Mouse (Mus musculus) hindbrain, embryonic 11.5 days (tissue): Measurements from ENCODE around the gene Cep135. TPM values are rescaled to one million over a fixed set of nuclear protein-coding genes. Genes with fewer than 3 reads are reported as not detected.

Source experiments
- ATAC-seq: fragments of 200-750 bp; cut with Nextera tagmentation; 2 replicates; pipeline ENCODE4 v1.8.0; 2017; ENCODE audit warnings: mild to moderate bottlenecking, moderate TSS enrichment, moderate library complexity; ENCODE audit not compliant: low FRiP score
- DNase-seq: peaks from one replicate; pipeline ENCODE4 v3.0.0-alpha.2; 2015; ENCODE audit warnings: low spot score
- H3K27ac ChIP-seq: fragments of 300-500 bp; sonication (generic); 2 replicates; pipeline ENCODE4 v1.5.1; 2014; ENCODE audit warnings: mild to moderate bottlenecking, low read depth, low read length
- H3K27me3 ChIP-seq: fragments of 300-500 bp; sonication (generic); 2 replicates; pipeline ENCODE4 v1.6.1; 2014; ENCODE audit warnings: mild to moderate bottlenecking, low read length, moderate library complexity, mixed read lengths; ENCODE audit not compliant: control insufficient read depth, insufficient read depth
- H3K36me3 ChIP-seq: fragments of 300-500 bp; sonication (generic); 2 replicates; pipeline ENCODE4 v1.6.1; 2014; ENCODE audit warnings: mild to moderate bottlenecking, low read length, moderate library complexity, mixed read lengths; ENCODE audit not compliant: control insufficient read depth, insufficient read depth
- H3K4me1 ChIP-seq: fragments of 300-500 bp; sonication (generic); replicated peaks from 2 replicates; pipeline ENCODE4 v1.6.1; 2014; ENCODE audit warnings: low read length, mixed read lengths; ENCODE audit not compliant: control insufficient read depth, insufficient read depth
- H3K4me2 ChIP-seq: fragments of 300-500 bp; sonication (generic); replicated peaks from 2 replicates; pipeline ENCODE4 v1.6.1; 2014; ENCODE audit warnings: mild to moderate bottlenecking, low read depth, low read length
- H3K4me3 ChIP-seq: fragments of 300-500 bp; sonication (generic); 2 replicates; pipeline ENCODE4 v1.5.1; 2014; ENCODE audit warnings: low read depth, low read length
- H3K9ac ChIP-seq: fragments of 300-500 bp; sonication (generic); 2 replicates; pipeline ENCODE4 v1.6.1; 2014; ENCODE audit warnings: low read depth, low read length
- H3K9me3 ChIP-seq: fragments of 300-500 bp; sonication (generic); 2 replicates; pipeline ENCODE4 v1.6.1; 2016; ENCODE audit warnings: low read length; ENCODE audit not compliant: control insufficient read depth
- WGBS: fragments of 180-500 bp; shearing (Covaris S2); extraction: QIAGEN DNeasy Blood & Tissue Kit; methylation state at CpG from one replicate; pipeline ENCODE4 v1.1.7; 2014; 5-methylcytosine and 5-hydroxymethylcytosine counted together
- polyA plus RNA-seq: library from polyadenylated mRNA; unstranded; fragments of >200 nt; fragmentation: Nextera tagmentation; extraction: Ambion mirVana; gene quantifications from 2 replicates; pipeline ENCODE4 v1.2.1, GENCODE M21; 2014

Cep135 gene
- polyA plus RNA-seq, 1 experiment from 2014 or later: 10.5 TPM

DNA sequence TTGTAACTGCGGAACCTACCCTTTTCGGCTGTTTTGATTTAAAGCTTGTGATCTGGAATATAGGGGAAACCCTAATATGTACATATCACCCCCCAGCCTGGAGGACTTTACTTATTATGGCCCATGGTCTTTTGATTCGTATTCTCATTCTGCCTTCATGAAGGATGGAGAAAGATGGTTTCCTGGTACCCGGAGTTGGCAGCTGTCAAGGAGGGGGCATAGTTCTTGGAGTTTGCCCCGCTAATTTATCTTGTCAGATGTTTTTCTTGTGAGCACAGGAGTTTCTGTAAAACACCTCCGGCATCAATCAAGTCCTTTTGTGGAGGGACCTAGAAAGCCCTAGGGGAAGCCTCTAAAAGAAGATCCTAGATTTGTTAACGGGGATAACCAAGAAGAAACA is 813 bp downstream of the Cep135 start:
- peak overlapping the region; percentile 84 for H3K9ac ChIP-seq
- H3K9me3 ChIP-seq: no peaks in the 10 kb centered on the region
- H3K27me3 ChIP-seq: no peaks in the 10 kb centered on the region
- WGBS: 8% methylated on average over 7 of the region's 7 CpGs
- H3K4me2 ChIP-seq: peak overlapping the region; percentile 67
- peak overlapping the region; percentile 89 for H3K4me3 ChIP-seq
- H3K27ac ChIP-seq: no peak overlapping the region
- H3K36me3 ChIP-seq: no peaks in the 10 kb centered on the region
- DNase-seq (no peak), ATAC-seq (no peak)
- no peaks in the 10 kb centered on the region for H3K4me1 ChIP-seq

- Histone ChIP-seq H3K9ac (no peak overlapping the region), H3K36me3 (no peaks in the 10 kb centered on the region), H3K9me3 (no peaks in the 10 kb centered on the region), H3K4me1 (no peaks in the 10 kb centered on the region), H3K27ac (no peak overlapping the region), H3K27me3 (no peaks in the 10 kb centered on the region), H3K4me2 (0 out of 2 replicates have a peak overlapping the region, but pooled peaks have one; percentile 67), H3K4me3 (no peak overlapping the region)
- no peak for ATAC-seq
- WGBS: 89% methylated on average over 2 of the region's 2 CpGs
- DNase-seq: no peak
Observed at GRCm38 (mm10) chr5:76590009-76590408, 1.5 kb downstream of the Cep135 start.

DNA sequence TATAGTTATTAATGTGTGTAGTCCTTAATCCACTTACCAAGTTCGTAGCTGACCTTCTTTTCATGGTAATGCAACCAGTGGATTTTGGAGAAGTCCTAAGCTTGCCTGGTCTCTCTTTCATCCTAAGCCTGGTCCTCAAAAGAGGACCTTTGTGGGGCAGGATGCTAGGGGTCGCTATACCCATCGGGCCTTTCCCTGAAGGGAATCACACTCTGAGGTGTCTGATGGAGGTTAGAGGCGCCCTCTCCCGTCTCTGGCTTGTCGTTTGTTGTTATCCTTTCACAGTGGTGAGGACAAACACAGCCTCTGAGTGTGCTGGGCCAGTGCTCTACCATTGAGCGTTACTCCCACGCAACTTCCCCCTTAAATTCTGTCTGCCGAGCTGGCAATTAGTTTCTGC is 3.4 kb downstream of the Cep135 start:
- no peak overlapping the region for H3K9ac ChIP-seq
- no peaks in the 10 kb centered on the region for H3K9me3 ChIP-seq
- no peaks in the 10 kb centered on the region for H3K4me1 ChIP-seq
- no peaks in the 10 kb centered on the region for H3K27me3 ChIP-seq
- ATAC-seq (no peak), DNase-seq (no peak)
- no peak overlapping the region for H3K4me2 ChIP-seq
- WGBS: 62% methylated on average over 9 of the region's 9 CpGs
- no peak overlapping the region for H3K4me3 ChIP-seq
- no peak overlapping the region for H3K27ac ChIP-seq
- H3K36me3 ChIP-seq: no peaks in the 10 kb centered on the region

- no peak for ATAC-seq
Observed at GRCm38 (mm10) chr5:76609702-76610370, 21.3 kb downstream of the Cep135 start.

GRCm38 (mm10) chr5:76612867-76613499 is 24.5 kb downstream of the Cep135 start:
- H3K9ac ChIP-seq: no peak overlapping the region
- ATAC-seq (no peak), DNase-seq (no peak)
- WGBS: 95% methylated on average over 6 of the region's 6 CpGs
- H3K27me3 ChIP-seq: no peaks in the 10 kb centered on the region
- H3K9me3 ChIP-seq: no peaks in the 10 kb centered on the region
- H3K4me1 ChIP-seq: no peaks in the 10 kb centered on the region
- H3K27ac ChIP-seq: no peak overlapping the region
- H3K36me3 ChIP-seq: peaks cover 3% of the 10 kb centered on the region; the same call in 1 of the 2 replicates
- no peak overlapping the region for H3K4me2 ChIP-seq
- H3K4me3 ChIP-seq: no peak overlapping the region

More at GRCm38 (mm10) chr5:76609702-76610370, 21.3 kb downstream of the Cep135 start:
- Histone ChIP-seq H3K9ac (no peak overlapping the region), H3K4me3 (no peak overlapping the region), H3K27ac (no peak overlapping the region), H3K4me1 (no peaks in the 10 kb centered on the region), H3K4me2 (no peak overlapping the region), H3K9me3 (no peaks in the 10 kb centered on the region), H3K27me3 (no peaks in the 10 kb centered on the region), H3K36me3 (peaks cover 3% of the 10 kb centered on the region; the same call in 1 of the 2 replicates)
- no peak for DNase-seq
- WGBS: 95% methylated on average over 8 of the region's 8 CpGs

DNA sequence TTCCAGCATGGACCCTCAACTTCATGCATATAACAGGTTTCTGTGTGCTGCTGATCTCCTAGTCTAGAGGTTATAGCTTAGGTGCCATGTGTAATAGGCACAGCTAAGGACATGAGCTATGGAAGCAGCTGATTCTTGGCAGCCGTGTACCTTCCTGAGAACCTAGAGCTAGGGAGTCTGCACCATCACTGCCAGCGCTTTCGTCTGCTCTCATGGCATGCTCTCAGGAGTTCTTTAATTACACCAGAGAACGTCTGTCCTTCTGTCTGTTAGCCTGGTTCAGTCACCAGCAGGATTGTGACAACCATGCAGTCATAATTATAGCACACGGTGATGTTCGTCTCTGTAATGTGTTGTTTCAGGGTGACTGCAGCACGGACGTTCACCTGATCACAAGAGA is 26.8 kb downstream of the Cep135 start:
- Histone ChIP-seq H3K27me3 (no peaks in the 10 kb centered on the region), H3K9me3 (no peaks in the 10 kb centered on the region), H3K4me3 (no peak overlapping the region), H3K27ac (no peak overlapping the region), H3K36me3 (no peaks in the 10 kb centered on the region), H3K9ac (no peak overlapping the region), H3K4me1 (no peaks in the 10 kb centered on the region), H3K4me2 (no peak overlapping the region)
- ATAC-seq: no peak
- no peak for DNase-seq
- WGBS: 93% methylated on average over 8 of the region's 8 CpGs

DNA sequence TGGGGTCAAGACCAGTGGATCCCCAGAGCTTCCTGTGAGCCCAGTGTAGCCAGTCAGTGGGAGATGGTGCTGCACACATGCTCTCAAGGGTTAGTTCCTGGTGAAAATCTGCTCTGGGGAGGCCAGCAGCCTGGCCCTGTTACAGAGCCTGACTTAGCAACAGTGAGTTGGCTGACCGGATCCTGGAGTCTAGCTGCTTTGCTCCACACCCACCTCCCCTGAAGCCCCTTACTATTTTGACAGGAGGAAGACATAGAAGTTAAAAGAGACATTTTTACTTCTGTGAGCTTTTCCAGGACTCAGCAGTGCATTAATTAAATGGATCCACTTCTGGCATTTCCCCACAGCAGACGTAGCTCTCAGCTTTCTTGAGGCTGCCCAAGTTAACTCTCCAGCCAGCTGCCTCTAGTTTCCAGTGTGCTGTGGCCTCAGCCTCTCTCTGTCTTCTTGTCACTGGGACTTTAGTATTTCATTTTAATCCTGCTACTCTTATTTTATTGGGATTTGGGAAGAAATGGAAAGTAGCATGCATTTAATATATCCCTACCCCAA is 27.8 kb downstream of the Cep135 start:
- Histone ChIP-seq H3K27ac (no peak overlapping the region), H3K4me2 (no peak overlapping the region), H3K36me3 (no peaks in the 10 kb centered on the region), H3K4me1 (no peaks in the 10 kb centered on the region), H3K9me3 (no peaks in the 10 kb centered on the region), H3K4me3 (no peak overlapping the region), H3K9ac (no peak overlapping the region), H3K27me3 (no peaks in the 10 kb centered on the region)
- WGBS: 90% methylated on average over 2 of the region's 2 CpGs
- DNase-seq (no peak), ATAC-seq (no peak)

GRCm38 (mm10) chr5:76618750-76619149 is 30.3 kb downstream of the Cep135 start:
- ATAC-seq (no peak), DNase-seq (no peak)
- Histone ChIP-seq H3K36me3 (0 out of 2 replicates have a peak, but pooled peaks cover 4% of the 10 kb centered on the region), H3K27ac (no peak overlapping the region), H3K4me3 (no peak overlapping the region), H3K9me3 (no peaks in the 10 kb centered on the region), H3K9ac (no peak overlapping the region), H3K4me1 (no peaks in the 10 kb centered on the region), H3K4me2 (no peak overlapping the region), H3K27me3 (no peaks in the 10 kb centered on the region)
- 89% methylated on average over 7 of the region's 7 CpGs for WGBS

DNA sequence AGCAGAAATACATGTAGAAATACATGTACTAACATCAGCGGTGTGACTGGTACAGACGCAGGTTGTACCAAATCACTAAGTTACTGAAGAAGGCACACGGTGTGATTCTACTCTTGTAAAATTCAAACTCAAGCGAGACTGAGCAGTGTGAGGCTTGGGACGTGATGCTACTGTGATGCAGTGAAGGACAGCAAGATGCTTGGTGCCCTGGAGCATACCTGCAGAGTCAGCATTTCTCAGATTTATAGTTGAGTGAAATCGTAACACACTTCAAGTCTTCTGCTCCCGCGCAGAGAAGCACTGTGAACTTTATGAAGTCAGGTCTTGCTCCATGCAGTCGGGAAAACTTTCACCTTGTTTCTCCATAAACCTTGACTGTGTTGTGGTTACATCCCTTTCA is 35.3 kb downstream of the Cep135 start:
- ATAC-seq: no peak
- Histone ChIP-seq H3K4me3 (no peak overlapping the region), H3K4me1 (no peaks in the 10 kb centered on the region), H3K9ac (no peak overlapping the region), H3K27me3 (no peaks in the 10 kb centered on the region), H3K9me3 (no peaks in the 10 kb centered on the region), H3K4me2 (no peak overlapping the region), H3K27ac (no peak overlapping the region), H3K36me3 (0 out of 2 replicates have a peak, but pooled peaks cover 7% of the 10 kb centered on the region)
- DNase-seq: no peak
- 94% methylated on average over 9 of the region's 9 CpGs for WGBS
